Mouse (Mus musculus) left cerebral cortex, postnatal 36 days (tissue): Measurements from ENCODE around the gene Kntc1. TPM values are rescaled to one million over a fixed set of nuclear protein-coding genes. Genes with fewer than 3 reads are reported as not detected.

ENCODE experiments used
- DNase-seq, 2 experiments: peaks; one replicate each; pipeline ENCODE4 v3.0.0; 2021 to 2022; ENCODE audit warnings: low spot score in 2 of 2, mixed read lengths in 1 of 2
- intact Hi-C: fragments of 180-260 bp; cut with DNase I; formaldehyde crosslinking; loops from one replicate; pipeline ENCODE4 v1.15.1; 2025
- total RNA-seq, 2 experiments: library from RNA; stranded (reverse); gene quantifications; 2 replicates each; pipeline ENCODE4 v1.2.3; 2021

Gene Kntc1
- total RNA-seq, 2 experiments from 2014 or later, result 0.84 to 1.2 TPM

GRCm38 (mm10) chr5:123858798-123859197, 109.3 kb downstream of the Kntc1 start:
- intact Hi-C loops, result no loop called here
- no peak for DNase-seq

GRCm38 (mm10) chr5:123862374-123863350, 113.1 kb downstream of the Kntc1 start:
- intact Hi-C loops, result no loop called here
- no peak for DNase-seq

- DNase-seq, result no peak
- intact Hi-C loops, result no loop called here
Observed at GRCm38 (mm10) chr5:123863934-123864333, 114.4 kb downstream of the Kntc1 start.

- intact Hi-C loops, result no loop called here
- DNase-seq, result no peak
Observed at GRCm38 (mm10) chr5:123865365-123865764, 115.8 kb downstream of the Kntc1 start, which contains the start of gene Hcar2. Gene Hcar2, minus strand, starts transcription at chr5:123865499.

- DNase-seq, result no peak
- intact Hi-C loops, result no loop called here
Observed at GRCm38 (mm10) chr5:123866457-123866856, 116.9 kb downstream of the Kntc1 start.

- intact Hi-C loops, result no loop called here
- no peak for DNase-seq
Observed at GRCm38 (mm10) chr5:123869615-123870014, 120.1 kb downstream of the Kntc1 start.

Other genes starting within 250 kb of the Kntc1 start
- 1 to 10 TPM in 1 of 2 experiments, under 1 TPM in 1; 0.75 to 1.1 TPM for gene B3gnt4, start 239.3 kb upstream of the Kntc1 start, total RNA-seq
- gene Diablo, start 225.5 kb upstream of the Kntc1 start, total RNA-seq, result 10 to 100 TPM; 29.7 to 35.6 TPM
- gene Gm49027, start 224.2 kb upstream of the Kntc1 start, total RNA-seq, result 1 to 10 TPM; 3.0 to 7.3 TPM
- gene Vps33a, start 176.7 kb upstream of the Kntc1 start, total RNA-seq, result 100 to 1,000 TPM in 1 of 2 experiments, 10 to 100 TPM in 1; 93.9 to 101 TPM
- 100 to 1,000 TPM; 117 to 144 TPM for gene Clip1, start 65.1 kb upstream of the Kntc1 start, total RNA-seq
- gene Zcchc8, start 28.6 kb upstream of the Kntc1 start, total RNA-seq, result 10 to 100 TPM; 39.5 to 49.0 TPM
- 10 to 100 TPM; 69.7 to 86.1 TPM for gene Rsrc2, start 302 bp upstream of the Kntc1 start, total RNA-seq
- gene Hcar2, start 115.8 kb downstream of the Kntc1 start, total RNA-seq, result not detected
- 1 to 10 TPM; 1.0 to 1.4 TPM for gene Hcar1, start 130.3 kb downstream of the Kntc1 start, total RNA-seq
- gene Denr, start 157.5 kb downstream of the Kntc1 start, total RNA-seq, result 10 to 100 TPM; 67.7 to 70.2 TPM
- gene Gm43518, start 177.7 kb downstream of the Kntc1 start, total RNA-seq, result 1 to 10 TPM in 1 of 2 experiments, under 1 TPM in 1; 0.76 to 1.7 TPM
- gene Ccdc62, start 181.0 kb downstream of the Kntc1 start, total RNA-seq, result 1 to 10 TPM; 2.0 to 4.2 TPM
- gene Hip1r, start 223.9 kb downstream of the Kntc1 start, total RNA-seq, result 10 to 100 TPM; 70.3 to 77.3 TPM